Mouse (Mus musculus): ENCODE results near the gene Cd6.

DNA sequence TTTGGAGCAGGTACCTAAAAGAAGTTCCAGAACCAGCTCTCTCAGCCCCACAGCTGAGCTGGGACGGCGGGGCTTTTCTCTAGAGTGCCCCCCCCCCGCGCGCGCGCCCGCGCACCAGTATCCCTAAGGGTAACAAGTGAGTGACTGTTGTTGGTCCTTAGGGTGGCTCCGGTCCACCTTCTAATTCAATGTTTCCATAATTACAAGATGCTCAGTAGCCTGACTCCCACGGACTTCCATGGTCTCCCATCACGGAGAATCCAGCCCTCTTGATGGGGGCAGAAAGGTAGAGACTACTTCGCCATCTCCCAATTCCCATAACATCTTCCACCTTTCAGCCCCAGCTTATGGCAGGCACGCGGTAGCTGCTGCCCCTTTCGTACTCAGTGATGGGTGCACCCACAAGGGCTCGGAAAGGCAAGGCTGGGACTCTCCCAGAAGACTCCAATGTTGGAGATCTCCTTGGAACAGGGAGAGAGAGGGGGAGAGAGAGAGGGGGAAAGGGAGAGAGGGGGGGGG is 38.8 kb upstream of the Cd6 start:
- TF ChIP-seq POLR2A (IDR thresholded peaks at IDR 0.05; ENCODE audit: low read depth, low read length) (no peak), CTCF (conservative IDR thresholded peaks at IDR 0.05 in 1 of 2, IDR thresholded peaks at IDR 0.05 in 1 of 2; ENCODE audit: low read depth in 2 of 2, low read length in 2 of 2) (no peak), CHD1 (IDR thresholded peaks at IDR 0.05; ENCODE audit: low read depth, low read length) (no peak), SIN3A (IDR thresholded peaks at IDR 0.05; ENCODE audit: low read length) (no peak), KAT2A (IDR thresholded peaks at IDR 0.05; ENCODE audit: insufficient replicate concordance, low read length) (no peak), JUND (conservative IDR thresholded peaks at IDR 0.05; ENCODE audit: low read depth, low read length) (no peak), MAZ (IDR thresholded peaks at IDR 0.05; ENCODE audit: low read depth, low read length) (no peak), PAX5 (IDR thresholded peaks at IDR 0.05; ENCODE audit: low read length) (no peak), MYC (IDR thresholded peaks at IDR 0.05; ENCODE audit: low read depth, low read length) (no peak), RAD21 (IDR thresholded peaks at IDR 0.05; ENCODE audit: low read depth, low read length) (no peak), TCF12 (IDR thresholded peaks at IDR 0.05; ENCODE audit: low read depth, low read length) (no peak), HCFC1 (IDR thresholded peaks at IDR 0.05; ENCODE audit: low read depth, low read length) (no peak), EP300 (IDR thresholded peaks at IDR 0.05; ENCODE audit: low read length) (no peak), USF1 (IDR thresholded peaks at IDR 0.05; ENCODE audit: low read depth, low read length) (no peak)

Measured in CH12.LX (cell line).